23 mouse cellular contexts compared by ENCODE assay signal in the genomic region with DNA sequence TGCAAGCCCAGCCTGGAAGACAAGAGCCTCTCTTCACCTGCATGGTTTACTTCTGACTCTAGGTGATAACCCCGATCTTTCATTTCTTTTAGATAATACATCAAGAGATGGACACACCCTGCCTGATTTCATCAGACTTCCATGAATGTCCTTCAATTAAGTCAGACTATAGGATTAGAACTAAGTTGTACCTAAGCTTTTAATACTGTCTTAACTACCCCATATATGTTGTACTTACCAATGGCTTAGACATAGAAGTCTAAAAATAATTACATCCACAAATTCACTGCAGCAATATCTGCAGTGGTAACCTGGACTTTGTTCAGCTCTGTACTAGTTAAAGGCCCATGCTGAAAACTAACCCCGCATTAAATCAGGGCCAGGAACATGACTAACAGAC. TPM values are rescaled to one million over a fixed set of nuclear protein-coding genes. Genes with fewer than 3 reads are reported as not detected.
"Had no signal": no experiment of that assay in that cellular context is flagged by ENCODE, and none has a peak within 500 bp of the region (broad histone marks: within the 10 kb centered on the region; RNA-seq: fewer than 3 reads in every experiment).

No protein-coding gene starts in this region.

- H3K4me3 ChIP-seq: liver, embryonic 12.5 days; midbrain, embryonic 10.5 days; midbrain, embryonic 12.5 days; myocyte; neural tube, embryonic 13.5 days; neural tube, embryonic 15.5 days; stomach, embryonic 15.5 days had no signal

- H3K9me3 ChIP-seq: liver, embryonic 12.5 days; midbrain, embryonic 10.5 days; midbrain, embryonic 12.5 days; neural tube, embryonic 13.5 days; neural tube, embryonic 15.5 days; stomach, embryonic 15.5 days had no signal

- DNase-seq: lung, adult 18-20 months; lung, embryonic 14.5 days; lung, postnatal 10 days; lung, postnatal 4 days; midbrain, embryonic 14.5 days; right cerebral cortex, adult 18-20 months; right cerebral cortex, postnatal 25 days; right cerebral cortex, postnatal 4 days; thymus, adult 18-20 months; thymus, postnatal 25 days; thymus, postnatal 4 days had no signal

- H3K4me2 ChIP-seq: liver, embryonic 12.5 days; lung, embryonic 14.5 days; midbrain, embryonic 12.5 days; neural tube, embryonic 13.5 days; neural tube, embryonic 15.5 days; stomach, embryonic 15.5 days had no signal

- H3K27ac ChIP-seq: liver, embryonic 12.5 days; liver, embryonic 14.5 days; midbrain, embryonic 10.5 days; midbrain, embryonic 12.5 days; neural tube, embryonic 13.5 days; neural tube, embryonic 15.5 days; stomach, embryonic 15.5 days had no signal

- H3K9ac ChIP-seq: liver, embryonic 12.5 days; liver, embryonic 14.5 days; lung, embryonic 14.5 days; midbrain, embryonic 12.5 days; neural tube, embryonic 13.5 days; neural tube, embryonic 15.5 days; stomach, embryonic 15.5 days had no signal

- H3K4me1 ChIP-seq: liver, embryonic 12.5 days; midbrain, embryonic 10.5 days; midbrain, embryonic 12.5 days; neural tube, embryonic 13.5 days; neural tube, embryonic 15.5 days had no signal

- H3K27me3 ChIP-seq: liver, embryonic 12.5 days; midbrain, embryonic 12.5 days; neural tube, embryonic 13.5 days; neural tube, embryonic 15.5 days; stomach, embryonic 15.5 days had no signal

RNA-seq across cellular contexts. Expression of gene Wnt16, which starts 44.5 kb away (rescaled TPM):
- total RNA-seq: megakaryocyte, adult 5-6 weeks; megakaryocyte-erythroid progenitor cell, adult 5-6 weeks had no signal
- polyA plus RNA-seq: liver, embryonic 16.5 days; lung, embryonic 14.5 days; midbrain, embryonic 16.5 days; myocyte had no signal
